Mouse (Mus musculus) splenic B cell, adult 2 months (primary cell): ENCODE data around the gene Serpina10.

Experiments used
- DNase-seq: peaks from one replicate; pipeline ENCODE4 v3.0.0-alpha.2; 2011; ENCODE audit warnings: low read depth, low spot score
- H3K27me3 ChIP-seq: 2 replicates; pipeline ENCODE4 v1.6.1; 2012; ENCODE audit warnings: mild to moderate bottlenecking, low read length, moderate library complexity, mixed read lengths; ENCODE audit not compliant: control insufficient read depth, poor library complexity, insufficient read depth, severe bottlenecking
- H3K36me3 ChIP-seq: 2 replicates; pipeline ENCODE4 v1.6.1; 2012; ENCODE audit warnings: mild to moderate bottlenecking, low read length, moderate library complexity, mixed read lengths; ENCODE audit not compliant: control insufficient read depth, poor library complexity, insufficient read depth, severe bottlenecking

The Serpina10 gene

GRCm38 (mm10) chr12:103565151-103565550 is 66.1 kb downstream of the Serpina10 start:
- Histone ChIP-seq H3K36me3 (no peaks in the 10 kb centered on the region), H3K27me3 (no peaks in the 10 kb centered on the region)
- no peak for DNase-seq
